Mouse (Mus musculus) intestine, postnatal 0 days (tissue): ENCODE results near the gene Fbxo42. TPM values are rescaled to one million over a fixed set of nuclear protein-coding genes. Genes with fewer than 3 reads are reported as not detected.
A peak's percentile ranks its signal among the peaks of the same experiment; 100 is the strongest.

Experiments
- ATAC-seq: fragments of 200-750 bp; cut with Nextera tagmentation; 2 replicates; pipeline ENCODE4 v1.8.0; 2017; ENCODE audit warnings: mild to moderate bottlenecking, moderate TSS enrichment, moderate library complexity
- H3K27ac ChIP-seq: fragments of 300-500 bp; sonication (generic); 2 replicates; pipeline ENCODE4 v1.5.1; 2014; ENCODE audit warnings: mild to moderate bottlenecking, low read depth, low read length, moderate library complexity
- H3K27me3 ChIP-seq: fragments of 300-500 bp; sonication (generic); replicated peaks from 2 replicates; pipeline ENCODE4 v1.6.1; 2014; ENCODE audit warnings: low read length, mixed read lengths; ENCODE audit not compliant: control insufficient read depth, insufficient read depth
- H3K36me3 ChIP-seq: fragments of 300-500 bp; sonication (generic); 2 replicates; pipeline ENCODE4 v1.6.1; 2014; ENCODE audit warnings: mild to moderate bottlenecking, moderate library complexity; ENCODE audit not compliant: control insufficient read depth, insufficient read depth
- H3K4me1 ChIP-seq: fragments of 300-500 bp; sonication (generic); replicated peaks from 2 replicates; pipeline ENCODE4 v1.6.1; 2014; ENCODE audit warnings: antibody characterized with exemption, low read length, mixed read lengths; ENCODE audit not compliant: control insufficient read depth, insufficient read depth
- H3K4me2 ChIP-seq: fragments of 300-500 bp; sonication (generic); replicated peaks from 2 replicates; pipeline ENCODE4 v1.6.1; 2014; ENCODE audit warnings: low read depth, mild to moderate bottlenecking, moderate library complexity
- H3K4me3 ChIP-seq: fragments of 300-500 bp; sonication (generic); 2 replicates; pipeline ENCODE4 v1.5.1; 2014; ENCODE audit warnings: low read depth, low read length
- H3K9ac ChIP-seq: fragments of 300-500 bp; sonication (generic); 2 replicates; pipeline ENCODE4 v1.6.1; 2014; ENCODE audit warnings: mild to moderate bottlenecking, low read depth, low read length
- H3K9me3 ChIP-seq: fragments of 300-500 bp; sonication (generic); 2 replicates; pipeline ENCODE4 v1.6.1; 2016; ENCODE audit warnings: mixed run types; ENCODE audit not compliant: control insufficient read depth
- CTCF ChIP-seq: sonication (generic); IDR thresholded peaks from 2 replicates; pipeline ENCODE4 v1.5.1; 2016; ENCODE audit warnings: low read depth, mild to moderate bottlenecking, control low read depth, antibody characterized with exemption, moderate library complexity
- WGBS: fragments of 180-500 bp; shearing (Covaris S2); extraction: QIAGEN DNeasy Blood & Tissue Kit; methylation state at CpG from one replicate; pipeline ENCODE4 v1.1.7; 2014; 5-methylcytosine and 5-hydroxymethylcytosine counted together
- polyA plus RNA-seq: library from polyadenylated mRNA; unstranded; fragments of >200 nt; fragmentation: Nextera tagmentation; extraction: Ambion mirVana; gene quantifications from 2 replicates; pipeline ENCODE4 v1.2.1, GENCODE M21; 2015

Fbxo42 gene
- polyA plus RNA-seq, result 11.6 and 14.3 TPM in 2 replicates

GRCm38 (mm10) chr4:141147112-141148008 lies at the start of gene Fbxo42:
Gene Fbxo42, plus strand, starts transcription at chr4:141147913.
- Histone ChIP-seq H3K4me2 (peak within 1 kb of the TSS; percentile 83), H3K9ac (peak within 1 kb of the TSS; percentile 92), H3K27ac (peak within 1 kb of the TSS; percentile 97), H3K36me3 (no peaks in the 10 kb centered on the region), H3K9me3 (no peaks in the 10 kb centered on the region), H3K27me3 (no peaks in the 10 kb centered on the region), H3K4me3 (peak within 1 kb of the TSS; percentile 98), H3K4me1 (0 out of 2 replicates have a peak, but pooled peaks cover 8% of the 10 kb centered on the region)
- peak; percentile 86 for ATAC-seq
- TF ChIP-seq CTCF, result peak; percentile 85
- WGBS, result 3% methylated on average over 58 of the region's 58 CpGs

DNA sequence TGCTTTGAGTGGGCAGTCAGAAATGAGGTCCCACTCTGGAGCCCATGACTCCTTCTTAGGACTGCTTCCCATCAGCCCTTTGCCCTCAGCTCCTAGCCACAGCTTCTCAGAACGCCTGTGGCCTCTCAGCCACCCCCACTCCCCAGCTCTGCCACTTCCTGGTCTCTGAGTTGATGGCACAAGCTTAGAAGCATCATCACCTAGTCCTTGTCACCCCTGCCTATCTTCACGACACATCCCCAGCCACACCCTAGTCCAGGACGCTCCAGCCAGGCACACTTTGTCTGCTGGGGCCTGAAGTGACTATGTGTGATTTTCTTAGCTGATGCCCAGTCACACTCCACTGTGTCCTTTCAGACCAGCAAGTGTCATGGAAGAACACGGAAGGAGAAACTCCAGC lies 48.8 kb upstream of the Fbxo42 start:
- whole genome bisulfite sequencing, result 62% methylated on average over 4 of the region's 4 CpGs
- no peak overlapping the region for H3K4me3 ChIP-seq
- no peaks in the 10 kb centered on the region for H3K4me1 ChIP-seq
- no peaks in the 10 kb centered on the region for H3K9me3 ChIP-seq
- no peak for ATAC-seq
- H3K27ac ChIP-seq, result no peak overlapping the region
- H3K9ac ChIP-seq, result no peak overlapping the region
- H3K36me3 ChIP-seq, result no peaks in the 10 kb centered on the region
- H3K27me3 ChIP-seq, result no peaks in the 10 kb centered on the region
- TF ChIP-seq CTCF, result no peak
- no peak overlapping the region for H3K4me2 ChIP-seq

- WGBS, result 69% methylated on average over 5 of the region's 5 CpGs
- H3K36me3 ChIP-seq, result no peaks in the 10 kb centered on the region
- no peak for ATAC-seq
Measured at GRCm38 (mm10) chr4:141099956-141100355, 47.8 kb upstream of the Fbxo42 start.

DNA sequence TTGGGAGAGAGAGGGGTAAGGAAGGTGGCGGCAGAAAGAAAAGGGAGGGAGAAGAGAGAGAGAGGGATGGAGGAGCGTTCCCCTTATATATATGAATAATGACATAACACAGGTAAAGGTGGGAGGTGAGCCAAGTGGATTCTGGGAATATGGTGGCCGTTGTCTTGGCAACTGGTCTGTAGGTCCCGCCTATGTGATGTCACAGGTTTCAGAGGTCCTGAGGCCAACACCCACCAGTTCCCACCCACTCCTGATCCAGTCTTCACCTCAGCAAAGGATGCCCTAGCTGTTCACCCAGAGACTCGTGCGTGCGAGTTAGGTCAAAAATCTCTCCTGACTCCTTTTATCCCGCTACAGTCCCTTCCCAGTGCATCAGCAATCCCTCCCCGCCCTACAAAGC lies 46.4 kb upstream of the Fbxo42 start:
- no peak for TF ChIP-seq CTCF

More at GRCm38 (mm10) chr4:141099956-141100355, 47.8 kb upstream of the Fbxo42 start:
- Histone ChIP-seq H3K27me3 (no peaks in the 10 kb centered on the region), H3K27ac (no peak overlapping the region), H3K4me3 (no peak overlapping the region), H3K4me2 (no peak overlapping the region), H3K9ac (no peak overlapping the region), H3K4me1 (no peaks in the 10 kb centered on the region), H3K9me3 (no peaks in the 10 kb centered on the region)
- TF ChIP-seq CTCF, result no peak

GRCm38 (mm10) chr4:141101855-141102254 lies 45.9 kb upstream of the Fbxo42 start:
- 64% methylated on average over 6 of the region's 6 CpGs for WGBS
- peak; percentile 74 for TF ChIP-seq CTCF
- Histone ChIP-seq H3K4me3 (no peak overlapping the region), H3K4me2 (no peak overlapping the region), H3K27ac (no peak overlapping the region), H3K27me3 (no peaks in the 10 kb centered on the region), H3K9me3 (no peaks in the 10 kb centered on the region), H3K4me1 (no peaks in the 10 kb centered on the region), H3K36me3 (no peaks in the 10 kb centered on the region), H3K9ac (no peak overlapping the region)
- ATAC-seq, result no peak

More for the DNA sequence above, 46.4 kb upstream of the Fbxo42 start:
- Histone ChIP-seq H3K36me3 (no peaks in the 10 kb centered on the region), H3K4me1 (no peaks in the 10 kb centered on the region), H3K9me3 (no peaks in the 10 kb centered on the region), H3K27me3 (no peaks in the 10 kb centered on the region), H3K4me2 (no peak overlapping the region), H3K9ac (no peak overlapping the region), H3K4me3 (no peak overlapping the region), H3K27ac (no peak overlapping the region)
- whole genome bisulfite sequencing, result 91% methylated on average over 9 of the region's 9 CpGs
- no peak for ATAC-seq

DNA sequence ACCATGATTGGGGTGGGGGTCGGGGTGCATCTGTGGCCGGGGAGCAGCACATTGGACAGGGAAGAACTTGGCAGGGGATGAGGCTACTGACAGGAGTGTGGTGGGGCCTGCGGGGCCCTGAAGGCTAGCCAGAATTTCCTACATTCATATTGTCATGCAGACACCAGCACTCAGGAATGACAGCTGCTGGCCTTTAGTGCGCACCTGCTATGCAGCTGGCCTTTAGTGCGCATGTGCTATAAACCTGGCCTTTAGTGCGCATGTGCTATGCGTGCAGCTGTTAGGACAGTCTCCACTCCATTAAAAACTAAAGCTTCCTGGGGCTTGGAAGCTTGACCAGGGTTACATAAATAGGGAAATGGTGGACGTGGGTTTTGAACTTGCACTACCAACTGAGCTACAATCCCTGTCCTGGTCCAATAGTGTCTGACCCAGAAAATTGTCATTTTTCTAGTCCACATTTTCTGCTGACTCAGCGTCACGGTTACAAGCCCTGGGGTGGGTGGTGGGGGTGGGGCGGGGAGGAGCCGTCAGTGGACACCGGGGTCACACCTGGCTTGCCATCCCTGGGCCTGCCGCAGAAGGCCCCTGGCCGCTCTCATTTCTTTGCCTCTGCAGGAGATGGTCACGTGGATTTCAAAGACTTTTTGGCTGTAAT lies 41.1 kb upstream of the Fbxo42 start:
- Histone ChIP-seq H3K4me1 (no peaks in the 10 kb centered on the region), H3K27ac (no peak overlapping the region), H3K36me3 (peaks cover 14% of the 10 kb centered on the region; the same call in 1 of the 2 replicates), H3K4me3 (no peak overlapping the region), H3K9ac (no peak overlapping the region), H3K4me2 (no peak overlapping the region), H3K9me3 (no peaks in the 10 kb centered on the region), H3K27me3 (no peaks in the 10 kb centered on the region)
- WGBS, result 80% methylated on average over 16 of the region's 16 CpGs
- TF ChIP-seq CTCF, result no peak
- no peak for ATAC-seq
